Mouse (Mus musculus): ENCODE measurements around the gene 2210011C24Rik. TPM values are rescaled to one million over a fixed set of nuclear protein-coding genes. Genes with fewer than 3 reads are reported as not detected.
A peak's percentile ranks its signal among the peaks of the same experiment; 100 is the strongest.
"Not testable (repeated sequence)": the region's sequence is repeated elsewhere in the genome, so short reads cannot be mapped to it uniquely, and the experiment has no call there.

2210011C24Rik gene
- polyA plus RNA-seq, 1 experiment from 2014 or later: 0.30 TPM

DNA sequence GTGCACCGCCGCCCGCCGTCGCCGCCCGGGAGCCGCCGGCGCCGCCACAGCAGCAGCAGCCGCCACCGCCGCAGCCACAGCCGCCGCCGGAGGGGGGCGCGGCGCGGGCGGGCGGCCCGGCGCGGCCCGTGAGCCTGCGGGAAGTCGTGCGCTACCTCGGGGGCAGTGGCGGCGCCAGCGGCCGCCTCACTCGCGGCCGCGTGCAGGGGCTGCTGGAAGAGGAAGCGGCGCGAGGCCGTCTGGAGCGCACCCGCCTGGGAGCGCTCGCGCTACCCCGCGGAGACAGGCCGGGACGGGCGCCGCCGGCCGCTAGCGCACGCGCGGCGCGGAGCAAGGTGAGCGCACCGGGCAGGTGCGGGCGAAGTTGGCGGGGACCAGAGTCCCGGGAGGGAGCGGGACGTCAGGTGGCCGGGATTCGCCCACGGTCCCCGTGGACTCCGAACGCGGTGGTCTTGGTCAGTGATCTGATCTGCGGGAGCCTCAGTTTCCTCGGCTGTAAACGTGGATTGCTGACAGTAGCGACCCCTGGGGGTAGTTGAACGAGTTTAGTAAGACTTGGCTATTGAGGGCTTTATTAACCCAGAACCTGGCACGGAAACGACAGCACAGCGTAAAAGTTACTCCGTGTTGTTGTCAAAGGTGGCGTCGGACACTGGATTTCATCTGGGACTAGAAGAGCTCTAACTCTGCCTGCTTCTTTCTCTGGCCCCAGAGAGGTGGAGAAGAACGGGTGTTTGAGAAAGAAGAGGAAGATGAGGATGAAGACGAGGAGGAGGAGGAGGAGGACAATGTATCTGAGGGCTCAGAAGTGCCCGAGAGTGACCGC lies 13.5 kb downstream of the 2210011C24Rik start:
- WGBS: 10% methylated on average over 92 of the region's 92 CpGs
- H3K27ac ChIP-seq: peak overlapping the region; percentile 85
- H3K9me3 ChIP-seq: no peaks in the 10 kb centered on the region
- no peak for DNase-seq (ENCODE audit: low spot score)
- H3K27me3 ChIP-seq (ENCODE audit: insufficient read depth, poor library complexity, severe bottlenecking): peaks cover 43% of the 10 kb centered on the region
- peak overlapping the region; percentile 82 for H3K4me3 ChIP-seq
- peaks cover 38% of the 10 kb centered on the region for H3K4me1 ChIP-seq
- H3K36me3 ChIP-seq: peaks cover 58% of the 10 kb centered on the region

DNA sequence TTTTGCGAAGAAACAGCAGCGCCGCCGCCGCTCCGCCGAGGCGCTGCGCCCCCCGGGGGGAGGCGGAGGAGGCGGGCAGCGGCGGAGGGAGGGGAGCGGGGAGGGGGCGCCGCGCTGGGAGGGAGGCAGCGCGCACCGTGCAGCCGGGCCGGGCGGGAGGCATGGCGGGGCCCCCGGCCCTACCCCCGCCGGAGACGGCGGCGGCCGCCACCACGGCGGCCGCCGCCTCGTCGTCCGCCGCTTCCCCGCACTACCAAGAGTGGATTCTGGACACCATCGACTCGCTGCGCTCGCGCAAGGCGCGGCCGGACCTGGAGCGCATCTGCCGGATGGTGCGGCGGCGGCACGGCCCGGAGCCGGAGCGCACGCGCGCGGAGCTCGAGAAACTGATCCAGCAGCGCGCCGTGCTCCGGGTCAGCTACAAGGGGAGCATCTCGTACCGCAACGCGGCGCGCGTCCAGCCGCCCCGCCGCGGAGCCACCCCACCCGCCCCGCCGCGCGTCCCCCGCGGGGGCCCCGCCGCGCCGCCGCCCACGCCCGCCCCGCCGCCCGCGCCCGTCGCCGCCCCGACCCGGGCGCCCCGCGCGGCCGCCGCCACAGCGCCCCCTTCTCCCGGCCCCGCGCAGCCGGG lies 14.3 kb downstream of the 2210011C24Rik start, which contains the start of gene Samd1:
Samd1 (plus strand) TSS at position 162 of the 631 bp plus-strand sequence.
- Histone ChIP-seq H3K9me3 (no peaks in the 10 kb centered on the region), H3K4me1 (peaks cover 34% of the 10 kb centered on the region), H3K4me3 (peak within 1 kb of the TSS; percentile 82), H3K27me3 (ENCODE audit: insufficient read depth, poor library complexity, severe bottlenecking) (peaks cover 35% of the 10 kb centered on the region), H3K36me3 (peaks cover 56% of the 10 kb centered on the region), H3K27ac (peak within 1 kb of the TSS; percentile 95)
- 10% methylated on average over 107 of the region's 112 CpGs for WGBS
- no peak for DNase-seq (ENCODE audit: low spot score)

DNA sequence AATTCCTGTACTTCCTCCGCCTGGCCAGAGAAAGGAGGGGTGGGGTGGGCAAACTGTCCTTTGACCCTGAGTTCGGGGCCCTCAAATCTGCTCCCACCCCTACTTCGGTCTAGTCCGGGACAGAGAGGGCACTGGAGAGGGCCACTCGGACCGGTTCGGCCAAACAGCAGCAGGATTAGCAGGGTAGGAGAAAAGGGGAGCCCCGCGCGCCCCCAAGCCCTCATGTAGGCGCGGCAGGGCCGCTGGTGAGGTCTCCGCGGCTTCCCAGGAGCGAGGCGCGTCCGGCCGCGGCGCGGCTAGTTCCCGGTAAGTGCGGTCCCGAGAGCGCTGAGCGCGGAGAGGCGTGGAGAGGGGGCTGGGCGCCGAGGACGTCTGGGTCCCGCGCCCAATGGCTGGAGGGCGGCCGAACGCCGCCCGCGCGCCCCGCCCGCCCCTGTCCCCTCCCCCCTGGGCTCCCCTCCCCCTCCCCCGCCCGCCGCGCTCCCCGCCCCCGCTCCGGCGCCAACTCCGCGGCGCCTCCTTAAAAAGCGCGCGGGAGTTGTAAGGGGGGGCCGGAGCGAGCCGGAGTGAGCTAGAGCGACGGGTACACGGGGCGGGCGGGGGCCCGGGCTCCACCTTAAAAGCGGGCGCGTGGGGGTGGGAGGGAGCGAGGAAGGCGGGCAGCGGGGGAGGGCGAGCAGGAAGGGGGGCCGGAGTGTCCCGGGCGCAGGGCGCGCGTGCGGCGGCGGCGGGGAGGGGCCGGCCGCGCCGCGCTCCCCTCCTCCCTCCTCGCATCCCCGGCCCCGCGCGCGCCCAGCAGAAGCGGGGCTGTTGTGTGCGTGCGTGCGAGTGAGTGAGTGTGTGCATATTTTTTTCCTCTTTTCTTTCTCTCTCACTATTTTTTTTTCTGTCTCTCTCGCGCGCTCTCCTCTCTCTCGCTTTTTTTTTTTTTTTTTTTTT lies 15.1 kb downstream of the 2210011C24Rik start:
- peak; percentile 94 for DNase-seq (ENCODE audit: low spot score)
- WGBS: under 1% methylated on average over 50 of the region's 103 CpGs
- Histone ChIP-seq H3K27ac (peak overlapping the region; percentile 95), H3K9me3 (no peaks in the 10 kb centered on the region), H3K4me3 (peak overlapping the region; percentile 82), H3K4me1 (peaks cover 34% of the 10 kb centered on the region), H3K36me3 (peaks cover 63% of the 10 kb centered on the region), H3K27me3 (ENCODE audit: insufficient read depth, poor library complexity, severe bottlenecking) (peaks cover 27% of the 10 kb centered on the region)

DNA sequence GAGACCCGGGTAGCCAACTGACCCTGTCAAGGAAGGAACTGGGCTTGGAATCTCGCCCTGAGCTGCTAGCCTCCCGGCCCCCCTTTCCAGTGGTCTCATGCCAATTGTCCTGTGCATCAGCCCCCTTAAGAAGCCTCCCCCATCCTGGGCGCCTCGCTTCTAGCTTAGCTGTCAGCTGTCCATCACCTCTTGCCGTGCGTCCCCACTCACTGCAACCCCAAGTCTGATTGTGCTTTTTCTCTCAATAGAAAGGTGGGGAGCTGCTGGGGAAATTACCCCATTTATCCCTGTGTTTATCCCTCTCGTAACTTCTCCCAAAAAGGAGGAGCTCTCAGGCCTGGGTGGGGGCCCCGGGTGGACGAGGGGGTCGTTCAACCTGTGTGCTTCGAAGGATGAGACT lies 16.0 kb downstream of the 2210011C24Rik start:
- Histone ChIP-seq H3K27ac (peak overlapping the region; percentile 95; the same call in 1 of the 2 replicates), H3K27me3 (ENCODE audit: insufficient read depth, poor library complexity, severe bottlenecking) (peaks cover 19% of the 10 kb centered on the region), H3K36me3 (peaks cover 63% of the 10 kb centered on the region), H3K9me3 (no peaks in the 10 kb centered on the region), H3K4me3 (peak overlapping the region; percentile 82), H3K4me1 (peaks cover 27% of the 10 kb centered on the region)
- no peak for DNase-seq (ENCODE audit: low spot score)
- WGBS: 17% methylated on average over 12 of the region's 12 CpGs

DNA sequence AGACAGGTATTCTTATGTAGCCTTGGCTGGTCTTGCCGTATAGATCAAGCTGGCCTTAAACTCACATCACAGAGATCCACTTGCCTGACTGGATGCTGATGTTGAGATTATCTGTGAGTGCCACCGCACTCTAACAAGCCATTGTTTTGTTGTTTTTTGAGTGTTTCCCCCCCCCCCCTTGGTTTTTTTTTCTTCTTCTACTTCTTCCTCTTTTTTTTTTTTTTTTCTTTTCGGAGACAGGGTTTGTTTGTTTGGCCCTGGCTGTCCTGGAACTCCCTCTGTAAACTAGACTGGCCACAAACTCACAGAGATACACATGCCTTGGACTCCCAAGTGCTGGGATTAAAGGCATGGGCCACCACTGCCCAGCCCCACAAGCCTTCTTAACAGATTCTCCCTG lies 17.9 kb downstream of the 2210011C24Rik start:
- Histone ChIP-seq H3K27me3 (ENCODE audit: insufficient read depth, poor library complexity, severe bottlenecking) (no peaks in the 10 kb centered on the region; the same call in 1 of the 2 replicates), H3K4me1 (peaks cover 17% of the 10 kb centered on the region), H3K9me3 (no peaks in the 10 kb centered on the region), H3K27ac (no peak overlapping the region), H3K4me3 (no peak overlapping the region), H3K36me3 (peaks cover 63% of the 10 kb centered on the region)
- WGBS: 68% methylated on average over 3 of the region's 3 CpGs
- DNase-seq (ENCODE audit: low spot score): no peak

DNA sequence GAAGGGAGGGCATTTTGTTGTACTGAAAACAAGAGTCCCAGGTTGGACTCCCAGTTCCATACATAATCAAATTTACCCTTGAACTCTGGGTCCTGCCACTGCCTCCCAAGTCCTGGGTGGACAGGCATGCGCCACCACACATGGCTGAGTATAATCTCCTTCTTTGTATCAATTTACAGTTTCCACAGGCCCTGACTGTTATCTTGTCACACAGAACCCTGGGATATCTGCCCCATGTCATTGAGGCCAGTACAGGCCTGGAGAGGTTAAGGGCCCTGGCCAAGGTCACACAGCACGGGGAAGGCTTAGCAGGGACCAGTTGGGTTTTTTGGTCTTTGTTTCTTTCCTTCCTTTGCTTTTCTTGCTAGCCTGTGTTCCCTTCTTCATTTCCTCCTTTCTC lies 19.5 kb downstream of the 2210011C24Rik start:
- Histone ChIP-seq H3K36me3 (peaks cover 77% of the 10 kb centered on the region), H3K4me3 (no peak overlapping the region), H3K27ac (no peak overlapping the region), H3K9me3 (no peaks in the 10 kb centered on the region), H3K27me3 (ENCODE audit: insufficient read depth, poor library complexity, severe bottlenecking) (no peaks in the 10 kb centered on the region), H3K4me1 (peaks cover 9% of the 10 kb centered on the region)
- no peak for DNase-seq (ENCODE audit: low spot score)
- 60% methylated on average over 2 of the region's 2 CpGs for WGBS

DNA sequence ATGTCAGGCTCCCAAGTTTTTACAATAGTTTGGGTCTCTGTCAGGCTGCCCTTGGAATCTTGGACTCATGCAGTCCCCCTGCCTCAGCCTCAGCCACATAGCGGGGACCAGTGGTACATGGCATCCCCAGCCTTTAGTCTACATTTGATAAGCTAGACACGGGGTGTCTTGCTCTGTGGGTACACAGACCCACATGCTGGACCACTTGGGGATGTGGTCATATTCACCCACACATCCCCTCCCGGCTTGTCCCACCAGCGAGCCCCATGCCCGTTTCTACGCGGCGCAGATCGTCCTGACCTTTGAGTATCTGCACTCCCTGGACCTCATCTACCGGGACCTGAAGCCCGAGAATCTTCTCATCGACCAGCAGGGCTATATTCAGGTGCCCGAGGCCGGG lies 21.8 kb downstream of the 2210011C24Rik start:
- 93% methylated on average over 14 of the region's 14 CpGs for WGBS
- Histone ChIP-seq H3K9me3 (no peaks in the 10 kb centered on the region), H3K36me3 (peaks cover 93% of the 10 kb centered on the region), H3K27ac (no peak overlapping the region), H3K27me3 (ENCODE audit: insufficient read depth, poor library complexity, severe bottlenecking) (no peaks in the 10 kb centered on the region), H3K4me3 (no peak overlapping the region), H3K4me1 (no peaks in the 10 kb centered on the region)
- DNase-seq (ENCODE audit: low spot score): no peak

DNA sequence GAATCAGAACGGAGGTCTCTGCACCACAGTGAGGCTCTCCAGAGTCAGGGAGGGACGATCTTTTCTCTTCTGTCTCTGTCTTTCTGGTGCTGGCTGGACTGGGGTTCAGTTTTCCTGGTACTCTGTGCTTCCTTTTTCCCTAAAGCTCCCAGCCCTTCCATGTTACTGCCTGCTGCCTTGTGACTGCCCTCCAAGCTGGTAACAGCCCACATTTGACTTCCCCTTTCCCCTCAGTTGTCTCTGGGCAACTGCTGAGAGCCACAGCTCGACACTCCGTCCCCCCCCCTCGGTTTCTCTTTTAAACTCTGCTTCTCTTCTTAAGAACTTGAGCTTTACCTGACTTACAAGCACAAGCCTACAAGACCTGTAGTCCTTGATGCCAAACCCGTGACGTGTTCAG lies 22.7 kb downstream of the 2210011C24Rik start:
- Histone ChIP-seq H3K36me3 (peaks cover 93% of the 10 kb centered on the region), H3K4me3 (no peak overlapping the region), H3K4me1 (no peaks in the 10 kb centered on the region), H3K9me3 (no peaks in the 10 kb centered on the region), H3K27ac (no peak overlapping the region), H3K27me3 (ENCODE audit: insufficient read depth, poor library complexity, severe bottlenecking) (no peaks in the 10 kb centered on the region)
- WGBS: 88% methylated on average over 7 of the region's 7 CpGs
- DNase-seq (ENCODE audit: low spot score): no peak

DNA sequence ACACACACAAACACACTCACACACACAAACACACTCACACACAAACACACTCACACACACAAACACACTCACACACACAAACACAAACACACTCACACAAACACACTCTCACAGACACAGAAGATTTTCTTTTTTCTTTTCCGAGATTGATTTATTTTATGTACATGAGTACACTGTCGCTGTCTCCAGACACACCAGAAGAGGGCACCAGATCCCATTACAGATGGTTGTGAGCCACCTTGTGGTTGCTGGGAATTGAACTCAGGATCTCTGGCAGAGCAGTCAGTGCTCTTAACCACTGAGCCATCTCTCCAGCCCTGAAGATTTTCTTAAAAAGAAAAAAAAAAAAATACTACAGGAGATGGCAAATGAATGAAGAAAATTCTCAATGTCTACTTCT lies 28.7 kb downstream of the 2210011C24Rik start:
- not testable (repeated sequence) for H3K9me3 ChIP-seq; H3K27me3 ChIP-seq (ENCODE audit: insufficient read depth, poor library complexity, severe bottlenecking); DNase-seq (ENCODE audit: low spot score); H3K27ac ChIP-seq; H3K4me3 ChIP-seq
- WGBS: 93% methylated on average over 2 of the region's 2 CpGs
- Histone ChIP-seq H3K36me3 (peaks cover 92% of the 10 kb centered on the region), H3K4me1 (peaks cover 26% of the 10 kb centered on the region)

DNA sequence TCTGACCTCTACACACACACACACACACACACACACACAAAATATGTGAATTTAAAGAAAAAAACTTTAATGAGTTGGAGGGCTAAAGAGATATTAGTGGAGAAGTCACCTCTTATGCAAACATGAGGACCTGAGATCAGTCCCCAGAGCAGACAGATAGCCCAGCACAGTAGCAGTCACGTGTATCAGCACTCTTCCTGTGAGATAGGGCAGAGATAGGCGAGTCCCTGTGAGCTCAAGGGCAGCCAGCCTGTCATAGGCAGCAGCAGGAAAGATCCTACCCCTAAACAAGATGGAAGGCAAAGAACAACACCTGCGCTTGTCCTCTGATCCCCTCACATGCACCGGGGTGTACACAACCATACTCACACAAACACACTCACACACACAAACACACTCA lies 29.5 kb downstream of the 2210011C24Rik start:
- Histone ChIP-seq H3K4me1 (peaks cover 33% of the 10 kb centered on the region), H3K27me3 (ENCODE audit: insufficient read depth, poor library complexity, severe bottlenecking) (no peaks in the 10 kb centered on the region), H3K27ac (no peak overlapping the region), H3K36me3 (peaks cover 86% of the 10 kb centered on the region), H3K9me3 (no peaks in the 10 kb centered on the region), H3K4me3 (no peak overlapping the region)
- no peak for DNase-seq (ENCODE audit: low spot score)
- WGBS: 70% methylated on average over 4 of the region's 4 CpGs

DNA sequence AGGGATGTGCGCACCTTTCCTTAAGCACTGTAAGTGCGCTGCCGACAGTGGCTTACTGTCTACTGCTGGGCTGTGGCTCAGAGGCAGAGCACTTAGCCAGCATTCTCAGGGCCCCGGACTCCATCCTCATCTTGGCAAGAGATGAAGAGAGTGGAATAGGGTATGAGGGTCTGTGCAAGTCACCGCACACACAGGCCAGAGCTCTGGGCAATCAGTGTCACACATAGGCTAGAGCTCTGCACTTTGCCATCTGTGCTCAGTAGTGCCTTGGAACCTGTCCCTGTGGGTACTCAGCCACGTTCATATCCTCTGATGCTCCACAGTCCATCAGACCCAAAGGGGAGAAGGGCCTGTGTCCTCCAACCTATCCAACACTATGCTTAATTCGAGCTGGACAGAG lies 30.4 kb downstream of the 2210011C24Rik start:
- 95% methylated on average over 7 of the region's 7 CpGs for WGBS
- peaks cover 76% of the 10 kb centered on the region for H3K36me3 ChIP-seq
- no peaks in the 10 kb centered on the region for H3K27me3 ChIP-seq (ENCODE audit: insufficient read depth, poor library complexity, severe bottlenecking)
- H3K27ac ChIP-seq: no peak overlapping the region
- peaks cover 43% of the 10 kb centered on the region for H3K4me1 ChIP-seq
- no peak overlapping the region for H3K4me3 ChIP-seq
- no peak for DNase-seq (ENCODE audit: low spot score)
- no peaks in the 10 kb centered on the region for H3K9me3 ChIP-seq

DNA sequence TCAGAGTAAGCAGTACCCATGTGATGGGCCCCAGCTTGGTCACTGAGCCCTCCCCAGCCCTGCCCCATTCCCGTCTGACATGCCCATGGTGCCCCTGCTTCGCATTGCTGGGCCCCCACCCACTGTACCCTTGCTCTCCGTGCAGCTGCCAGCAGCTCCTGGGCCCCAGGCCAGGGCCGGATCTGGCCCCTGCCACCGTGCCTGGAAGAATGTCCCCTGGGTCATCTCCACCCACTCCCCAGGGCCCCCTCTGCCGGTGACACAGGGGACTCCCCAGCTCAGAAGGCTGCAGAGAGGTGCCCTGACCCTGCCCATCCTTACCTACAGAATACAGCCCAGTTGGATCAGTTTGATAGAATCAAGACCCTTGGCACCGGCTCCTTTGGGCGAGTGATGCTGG lies 31.1 kb downstream of the 2210011C24Rik start:
- H3K9me3 ChIP-seq: no peaks in the 10 kb centered on the region
- no peak overlapping the region for H3K4me3 ChIP-seq
- H3K27ac ChIP-seq: peak overlapping the region; percentile 73
- no peaks in the 10 kb centered on the region for H3K27me3 ChIP-seq (ENCODE audit: insufficient read depth, poor library complexity, severe bottlenecking)
- peaks cover 48% of the 10 kb centered on the region for H3K4me1 ChIP-seq
- DNase-seq (ENCODE audit: low spot score): no peak
- peaks cover 70% of the 10 kb centered on the region for H3K36me3 ChIP-seq
- WGBS: 79% methylated on average over 8 of the region's 8 CpGs

Data from heart, embryonic 10.5 days (tissue).